Mouse (Mus musculus): ENCODE measurements around the gene Tkt.
"Not testable (repeated sequence)": the region's sequence is repeated elsewhere in the genome, so short reads cannot be mapped to it uniquely, and the experiment has no call there.

The Tkt gene

DNA sequence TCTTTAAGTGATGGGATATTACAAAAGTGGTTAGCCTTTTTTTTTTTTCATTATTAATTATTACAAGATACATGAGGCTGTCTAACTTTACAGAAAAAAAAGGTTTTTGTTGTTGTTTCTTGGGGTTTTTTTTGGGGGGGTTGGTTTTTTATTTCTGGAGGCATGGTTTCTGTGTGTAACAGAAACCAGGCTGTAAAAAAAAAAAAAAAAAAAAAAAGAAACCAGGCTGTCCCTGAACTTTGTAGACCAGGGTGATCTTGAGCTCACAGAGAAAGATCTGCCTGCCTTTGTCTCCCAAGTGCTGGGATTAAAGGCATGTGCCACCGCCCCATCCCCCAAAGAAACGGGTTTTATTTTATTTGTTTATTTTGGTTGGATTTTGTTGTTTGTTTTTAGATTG lies 3.8 kb downstream of the Tkt start:
- in situ Hi-C loops (cut with MboI, MseI), result no loop called here

DNA sequence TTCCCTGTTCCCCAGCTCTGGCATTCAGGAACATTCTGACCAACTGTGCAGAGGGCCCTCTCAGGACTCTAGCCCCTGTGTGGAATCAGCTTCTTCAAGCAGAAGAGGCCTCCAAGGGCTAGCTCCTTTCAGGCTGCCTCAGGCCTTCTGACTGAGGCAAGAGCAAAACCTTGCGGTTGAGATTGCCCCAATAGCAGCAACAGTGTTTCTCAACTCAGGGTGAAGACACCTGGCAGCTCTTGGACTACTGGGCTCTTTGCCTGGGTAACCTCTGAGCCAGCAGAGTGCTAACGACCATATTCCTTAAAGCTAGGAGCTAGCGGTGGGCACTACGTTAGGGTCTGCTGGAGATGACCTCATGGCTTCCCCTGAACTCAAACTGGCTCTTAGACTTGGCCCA lies 5.0 kb downstream of the Tkt start:
- in situ Hi-C loops (cut with MboI, MseI), result no loop called here

GRCm38 (mm10) chr14:30556651-30557050 lies 8.5 kb downstream of the Tkt start:
- in situ Hi-C loops (cut with MboI, MseI), result no loop called here

DNA sequence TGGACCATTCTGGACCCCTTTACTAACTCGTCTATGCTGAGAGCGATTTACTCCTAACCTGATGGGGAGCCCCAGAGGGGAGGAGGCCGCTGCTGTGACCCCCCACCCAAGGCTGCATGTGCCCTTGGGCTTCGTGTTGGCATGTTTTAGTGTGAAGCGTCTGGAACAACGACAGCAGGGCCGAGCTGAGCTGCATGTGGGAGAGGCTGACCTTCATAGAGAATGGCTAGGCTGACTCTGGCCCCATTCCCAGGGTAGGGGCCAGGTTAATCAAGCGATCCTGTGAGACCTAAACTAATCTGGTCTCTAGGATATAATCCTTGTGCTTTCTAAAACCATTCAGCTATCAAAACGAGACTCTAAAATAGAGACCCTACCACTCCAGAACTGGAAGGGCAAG lies 9.6 kb downstream of the Tkt start:
- in situ Hi-C loops (cut with MboI, MseI), result no loop called here

- in situ Hi-C loops (cut with MboI, MseI), result no loop called here
These were observed 11.2 kb downstream of the Tkt start for GRCm38 (mm10) chr14:30559321-30559850.

DNA sequence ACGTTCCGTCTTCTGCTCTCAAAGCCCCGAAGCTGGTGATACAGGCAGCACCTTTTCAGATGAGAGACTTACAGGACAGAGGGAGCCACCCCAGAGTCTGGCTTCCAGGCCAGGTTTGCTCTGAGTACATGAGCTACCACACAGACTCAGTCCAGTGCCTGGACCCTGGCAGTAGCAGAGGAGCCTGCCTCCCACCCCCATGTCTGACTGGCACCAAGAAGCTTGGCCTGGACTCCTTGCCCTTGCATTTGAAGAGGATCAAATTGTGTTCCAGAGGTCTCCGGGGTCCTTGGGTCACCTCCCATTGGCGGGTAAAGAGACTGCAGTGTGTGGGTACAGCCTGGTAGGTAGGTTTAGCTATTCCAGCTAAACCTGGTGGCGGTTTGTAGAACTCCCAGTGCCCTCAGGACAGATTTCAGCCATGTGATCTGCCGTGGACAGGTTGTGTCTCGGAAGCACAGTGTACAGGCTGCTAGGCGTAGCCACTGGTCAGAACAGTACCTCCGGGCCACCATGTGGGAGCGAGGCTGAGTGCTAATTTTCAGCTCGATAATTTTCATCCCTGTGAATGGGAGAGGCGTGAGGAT lies 12.7 kb downstream of the Tkt start:
- in situ Hi-C loops (cut with MboI, MseI), result no loop called here

DNA sequence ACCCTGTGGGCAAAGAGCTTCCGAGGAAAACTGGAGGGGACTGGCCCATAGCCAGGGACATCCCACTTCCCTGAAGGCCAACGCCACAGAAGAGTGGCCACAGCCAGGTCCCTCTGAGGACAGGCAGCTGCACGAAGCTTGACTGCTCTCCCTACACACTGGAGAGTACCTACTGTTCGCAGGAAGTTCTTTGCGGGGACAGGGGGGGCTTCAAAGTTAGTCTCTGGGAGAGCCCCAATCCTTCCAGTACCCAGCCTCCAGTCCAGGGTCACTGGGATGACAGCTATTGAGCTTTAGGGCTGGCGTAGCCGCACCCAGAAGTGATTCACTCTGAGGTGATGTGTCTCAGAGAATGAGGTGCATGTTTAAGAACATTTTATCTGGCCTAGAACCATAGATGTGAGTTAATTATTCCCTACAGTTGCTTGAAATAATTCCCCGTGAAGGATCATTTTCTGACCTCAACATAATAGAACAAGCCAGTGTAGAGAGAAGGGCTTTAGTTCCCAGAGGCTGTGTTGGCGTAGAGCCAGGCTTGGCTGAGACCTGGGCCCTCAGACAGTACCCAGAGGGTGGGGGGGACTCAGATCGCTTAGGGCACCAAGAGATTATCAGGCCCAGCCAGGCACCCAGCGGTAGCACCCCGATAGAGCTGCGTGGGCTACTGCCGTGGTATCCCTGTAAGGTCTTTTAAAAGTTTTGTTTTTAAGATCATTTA lies 13.5 kb downstream of the Tkt start:
- in situ Hi-C loops (cut with MboI, MseI), result no loop called here

DNA sequence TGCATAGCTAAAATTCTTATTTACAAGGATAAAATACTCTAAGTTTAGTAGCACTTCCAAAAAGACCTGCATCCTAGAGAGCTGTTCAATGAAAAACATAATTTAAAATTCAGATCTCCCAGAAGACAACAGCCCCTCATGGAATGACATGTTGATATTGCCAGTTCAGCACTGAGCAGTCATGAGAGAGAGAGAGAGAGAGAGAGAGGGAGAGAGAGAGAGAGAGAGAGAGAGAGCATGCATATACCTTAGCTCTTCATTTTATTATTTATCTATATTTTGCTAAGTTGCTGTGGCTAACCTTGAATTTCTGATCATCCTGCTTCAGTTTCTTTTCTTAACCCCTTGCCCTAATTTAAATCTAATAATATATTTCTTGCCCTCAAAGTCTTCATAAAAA lies 14.2 kb downstream of the Tkt start:
- in situ Hi-C loops (cut with MboI, MseI), result no loop called here

- in situ Hi-C loops (cut with MboI, MseI), result no loop called here
These were observed 16.3 kb downstream of the Tkt start for GRCm38 (mm10) chr14:30564451-30564850.

- in situ Hi-C loops (cut with MboI, MseI), result no loop called here
These were observed 18.2 kb downstream of the Tkt start for GRCm38 (mm10) chr14:30566317-30566716.

DNA sequence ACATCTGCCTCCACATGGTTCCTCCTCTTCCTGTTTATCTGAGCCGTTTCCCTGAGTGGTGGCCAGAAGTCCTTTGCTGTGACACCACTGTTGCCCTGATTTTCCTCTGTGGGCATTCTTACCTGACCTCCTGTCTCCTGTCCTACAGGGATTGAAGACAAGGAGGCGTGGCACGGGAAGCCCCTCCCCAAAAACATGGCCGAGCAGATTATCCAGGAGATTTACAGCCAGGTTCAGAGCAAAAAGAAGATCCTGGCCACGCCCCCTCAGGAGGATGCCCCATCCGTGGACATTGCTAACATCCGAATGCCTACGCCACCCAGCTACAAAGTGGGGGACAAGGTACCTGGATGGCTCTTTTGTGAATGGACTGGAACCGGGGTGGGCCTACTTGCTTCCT lies 19.9 kb downstream of the Tkt start:
- in situ Hi-C loops (cut with MboI, MseI), result no loop called here

DNA sequence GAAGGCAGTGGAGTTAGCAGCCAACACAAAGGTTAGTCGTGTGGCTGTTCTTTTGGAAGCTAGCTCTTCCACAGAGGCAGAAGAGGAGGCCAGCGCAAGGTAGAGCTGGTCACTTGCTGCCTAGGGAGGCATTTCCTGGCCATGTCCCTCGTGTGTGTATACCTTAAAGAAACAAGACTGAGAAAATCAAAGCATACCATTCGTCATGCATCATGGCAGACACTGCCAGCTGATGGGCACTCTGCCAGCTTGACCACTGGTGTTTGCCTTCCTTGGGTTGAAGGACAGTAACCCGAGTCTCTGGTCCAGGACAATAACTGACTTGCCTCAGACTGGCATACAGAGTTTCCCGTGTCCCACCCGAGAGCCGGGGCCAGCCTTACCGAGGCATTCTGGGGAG lies 22.1 kb downstream of the Tkt start:
- in situ Hi-C loops (cut with MboI, MseI), result no loop called here

DNA sequence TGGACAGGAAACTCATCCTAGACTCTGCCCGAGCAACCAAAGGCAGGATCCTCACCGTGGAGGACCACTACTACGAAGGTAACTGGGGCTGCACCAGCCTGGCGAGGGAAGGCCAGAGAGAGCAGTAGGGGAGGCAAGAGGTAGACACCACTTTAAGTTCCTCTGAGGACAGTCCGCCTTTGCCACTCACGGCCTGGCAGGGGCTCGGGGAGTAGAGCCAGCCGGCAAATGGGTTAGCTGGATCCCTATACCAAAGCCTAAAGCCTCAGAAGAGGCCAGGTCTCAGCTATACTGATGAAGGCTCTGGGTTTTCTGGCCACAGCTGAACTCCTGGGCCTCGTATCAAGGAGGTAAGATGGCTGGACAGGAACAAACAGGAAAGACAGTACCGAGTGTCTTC lies 24.1 kb downstream of the Tkt start:
- in situ Hi-C loops (cut with MboI, MseI), result no loop called here

- in situ Hi-C loops (cut with MboI, MseI), result no loop called here
These were observed 25.1 kb downstream of the Tkt start for GRCm38 (mm10) chr14:30573235-30573634.

DNA sequence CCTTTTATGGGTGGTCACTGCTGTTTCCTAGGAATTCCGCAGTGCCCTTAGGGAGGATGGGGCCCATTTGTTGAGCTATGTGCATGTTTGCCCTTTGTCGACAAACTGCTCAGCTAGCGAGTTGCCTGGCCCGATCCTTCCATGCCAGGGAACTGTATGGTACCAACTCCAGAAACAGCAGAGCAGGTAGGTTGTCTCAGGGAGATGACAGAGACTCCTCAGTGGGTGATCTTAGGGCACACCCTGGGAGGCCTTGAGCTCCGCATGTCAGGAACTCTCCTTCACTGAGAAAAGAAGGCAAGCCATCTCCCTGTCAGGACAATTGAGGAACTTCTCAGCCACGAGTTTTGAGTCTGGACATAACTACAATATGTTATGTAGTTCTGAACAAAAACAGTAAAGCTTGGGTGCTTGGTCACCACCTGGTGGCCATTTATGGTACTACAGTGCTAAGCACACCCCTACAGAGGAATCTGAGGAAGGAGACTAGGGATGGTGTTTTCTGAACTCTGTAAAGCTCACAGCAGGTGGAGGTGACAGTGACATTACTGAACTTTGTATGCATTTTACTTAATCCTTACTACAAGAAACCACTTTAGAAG lies 25.9 kb downstream of the Tkt start:
- in situ Hi-C loops (cut with MboI, MseI), result no loop called here

GRCm38 (mm10) chr14:30575791-30576190 lies 27.6 kb downstream of the Tkt start:
- in situ Hi-C loops (cut with MboI, MseI), result no loop called here

DNA sequence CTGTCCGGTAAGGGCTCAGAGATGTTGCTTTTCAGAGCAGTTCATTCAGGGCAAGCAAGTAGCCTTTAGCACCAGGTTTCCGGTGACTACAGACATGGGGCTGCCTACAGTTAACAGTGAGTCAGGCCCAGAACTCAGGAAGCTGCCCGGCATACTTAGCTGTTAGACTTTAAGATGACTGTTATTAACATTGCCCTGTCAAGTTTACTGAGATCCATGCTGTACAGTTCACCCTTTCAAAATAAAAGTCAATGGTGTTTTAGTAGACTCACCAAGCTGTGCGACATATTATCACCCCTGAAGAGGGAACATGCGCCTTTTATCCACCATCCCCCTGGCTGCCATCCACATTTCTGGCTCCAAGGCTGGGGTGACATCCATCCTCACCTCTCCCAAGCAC lies 28.1 kb downstream of the Tkt start:
- in situ Hi-C loops (cut with MboI, MseI), result no loop called here

DNA sequence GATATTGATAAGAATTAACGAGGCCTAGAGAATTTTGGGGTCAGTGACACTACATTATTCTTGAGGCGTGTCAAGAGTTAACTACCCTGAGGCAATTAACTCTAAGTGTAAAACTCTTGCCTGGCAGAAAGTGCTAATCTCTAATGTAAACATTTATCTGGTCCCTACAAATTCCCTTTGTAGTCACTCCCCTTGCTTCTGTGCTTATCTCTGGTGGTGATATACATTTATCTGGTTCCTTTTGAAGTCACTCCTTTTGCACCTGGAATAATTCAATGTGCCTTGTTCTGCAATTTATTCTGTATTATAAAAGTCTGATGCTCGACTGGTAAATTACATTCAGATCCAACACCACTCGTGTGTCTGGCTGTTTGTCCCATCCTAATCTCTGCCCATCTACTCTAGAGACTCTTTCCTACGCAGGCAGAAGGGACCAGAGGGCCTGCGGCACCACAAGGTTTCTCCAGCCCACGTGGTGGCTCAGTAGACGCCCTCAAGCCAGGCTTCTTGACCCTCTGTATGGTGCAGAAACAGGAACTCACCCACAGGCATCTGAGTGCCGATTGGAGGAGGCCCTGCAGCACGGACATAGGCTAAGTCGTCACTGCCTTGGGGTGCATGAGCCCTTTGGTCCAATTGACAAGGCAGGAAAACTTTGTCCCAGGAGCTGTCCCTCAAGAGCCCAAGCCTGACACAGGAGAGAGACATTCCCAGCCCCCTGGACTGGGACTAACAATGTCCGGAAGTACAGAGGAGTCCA lies 29.3 kb downstream of the Tkt start:
- in situ Hi-C loops (cut with MboI, MseI), result not testable (repeated sequence)

DNA sequence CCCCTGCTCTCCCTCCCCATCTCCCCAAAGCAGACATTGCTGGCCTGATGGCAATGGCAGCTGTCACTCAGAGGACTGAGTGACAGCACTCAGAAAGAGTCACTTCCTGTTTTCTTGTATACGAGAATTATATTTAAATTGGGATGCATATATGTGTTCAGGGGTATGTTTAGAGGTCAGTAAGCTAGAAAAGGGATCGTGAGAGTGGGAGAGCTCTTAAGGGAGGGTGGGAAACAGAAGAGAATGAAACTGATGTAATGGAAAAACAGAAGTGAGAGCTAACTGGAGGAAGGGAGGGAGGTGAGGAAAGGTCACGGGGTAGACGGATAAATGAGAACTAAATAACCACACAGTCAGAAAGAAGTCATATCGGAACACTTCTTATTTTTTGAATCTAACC lies 31.0 kb downstream of the Tkt start:
- in situ Hi-C loops (cut with MboI, MseI), result no loop called here

DNA sequence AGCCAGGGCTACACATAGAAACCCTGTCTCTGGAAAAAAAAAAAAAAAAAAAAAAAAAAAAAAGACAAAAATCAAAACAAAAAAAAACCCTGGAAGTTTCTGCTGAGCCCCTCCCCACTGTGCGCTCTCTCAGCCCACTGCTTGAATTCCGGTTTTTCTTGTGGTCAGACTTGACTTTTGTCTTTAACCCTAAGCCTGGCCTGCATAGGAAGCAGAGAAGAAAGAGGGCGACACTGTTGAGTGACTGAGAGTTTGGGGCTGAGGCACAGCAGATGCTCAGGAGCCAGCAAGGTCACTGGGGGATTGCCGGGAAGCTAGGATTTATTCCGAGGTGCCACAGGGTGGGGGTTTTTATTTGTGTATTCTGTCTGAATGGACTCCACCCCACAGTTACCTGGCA lies 31.7 kb downstream of the Tkt start:
- in situ Hi-C loops (cut with MboI, MseI), result loop anchor here (10.0 kb wide), 1 partner anchor 1045 kb away; no protein-coding TSS in a partner anchor

DNA sequence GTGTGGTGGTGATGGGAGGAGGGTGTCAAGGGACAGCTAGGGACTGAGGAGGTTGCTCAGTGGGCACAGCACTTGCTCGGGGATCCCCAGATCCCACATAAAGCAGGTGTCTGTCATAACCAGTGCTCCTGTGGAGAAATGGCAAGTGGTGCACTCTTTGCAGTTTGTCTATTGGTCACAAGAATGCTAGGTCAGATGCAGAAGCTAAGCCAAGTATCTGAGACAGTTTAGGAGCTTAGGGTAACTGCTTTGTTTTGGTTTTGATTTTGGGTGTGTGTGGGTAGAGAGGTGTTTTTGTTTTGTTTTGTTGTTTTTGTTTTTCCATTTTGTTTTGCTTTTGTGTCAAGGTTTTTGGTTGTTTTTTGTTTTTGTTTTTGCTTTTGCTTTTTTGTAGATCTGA lies 33.1 kb downstream of the Tkt start:
- in situ Hi-C loops (cut with MboI, MseI), result loop anchor here (10.0 kb wide), 1 partner anchor 1044 kb away; no protein-coding TSS in a partner anchor

DNA sequence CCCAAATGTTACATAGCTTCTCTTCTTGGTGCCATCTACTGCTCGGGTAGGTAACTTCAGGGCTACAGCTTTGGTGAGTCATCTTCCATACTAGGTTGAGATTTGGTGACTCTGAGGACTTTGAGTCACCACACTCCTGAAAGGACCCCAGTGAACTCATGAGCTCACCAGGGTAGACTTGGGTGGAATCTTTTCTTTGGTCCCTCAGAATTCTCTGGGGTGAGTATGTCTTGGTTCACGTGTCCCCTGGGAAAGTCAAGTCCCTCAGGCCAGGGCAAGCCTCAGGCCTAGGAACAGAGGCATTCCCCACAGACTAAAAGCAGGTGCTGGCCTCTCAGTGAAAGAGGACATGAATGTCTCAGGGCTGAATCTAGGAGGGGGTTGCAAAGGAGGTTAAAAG lies 35.9 kb downstream of the Tkt start:
- in situ Hi-C loops (cut with MboI, MseI), result loop anchor here (10.0 kb wide), 1 partner anchor 1041 kb away; no protein-coding TSS in a partner anchor
